Mouse (Mus musculus) midbrain, postnatal 0 days (tissue): Measurements from ENCODE around the gene Maz. TPM values are rescaled to one million over a fixed set of nuclear protein-coding genes. Genes with fewer than 3 reads are reported as not detected.

Source experiments
- ATAC-seq: fragments of 200-750 bp; cut with Nextera tagmentation; 2 replicates; pipeline ENCODE4 v1.8.0; 2017; ENCODE audit warnings: moderate number of reproducible peaks, mild to moderate bottlenecking, moderate TSS enrichment, moderate library complexity; ENCODE audit not compliant: low FRiP score
- DNase-seq: peaks from one replicate; pipeline ENCODE4 v3.0.0-alpha.2; 2015; ENCODE audit warnings: low spot score
- H3K27ac ChIP-seq: fragments of 300-500 bp; sonication (generic); 2 replicates; pipeline ENCODE4 v1.5.1; 2014; ENCODE audit warnings: low read depth, mild to moderate bottlenecking, low read length, mixed read lengths
- H3K27me3 ChIP-seq: fragments of 300-500 bp; sonication (generic); 2 replicates; pipeline ENCODE4 v1.6.1; 2014; ENCODE audit warnings: low read length, control low read depth, mixed read lengths; ENCODE audit not compliant: insufficient read depth
- H3K36me3 ChIP-seq: fragments of 300-500 bp; sonication (generic); 2 replicates; pipeline ENCODE4 v1.6.1; 2014; ENCODE audit warnings: low read length, control low read depth, mixed read lengths; ENCODE audit not compliant: insufficient read depth
- H3K4me1 ChIP-seq: fragments of 300-500 bp; sonication (generic); 2 replicates; pipeline ENCODE4 v1.6.1; 2014; ENCODE audit warnings: mild to moderate bottlenecking, control low read depth, antibody characterized with exemption, low read length, mixed read lengths; ENCODE audit not compliant: insufficient read depth
- H3K4me2 ChIP-seq: fragments of 300-500 bp; sonication (generic); 2 replicates; pipeline ENCODE4 v1.6.1; 2014; ENCODE audit warnings: low read depth, mild to moderate bottlenecking, low read length, mixed read lengths; ENCODE audit not compliant: poor library complexity, severe bottlenecking
- H3K4me3 ChIP-seq: fragments of 300-500 bp; sonication (generic); 2 replicates; pipeline ENCODE4 v1.5.1; 2014; ENCODE audit warnings: low read depth, mild to moderate bottlenecking, low read length, moderate library complexity
- H3K9ac ChIP-seq: fragments of 300-500 bp; sonication (generic); replicated peaks from 2 replicates; pipeline ENCODE4 v1.6.1; 2014; ENCODE audit warnings: mild to moderate bottlenecking, low read length, moderate library complexity, mixed read lengths; ENCODE audit not compliant: poor library complexity, severe bottlenecking
- H3K9me3 ChIP-seq: fragments of 300-500 bp; sonication (generic); 2 replicates; pipeline ENCODE4 v1.6.1; 2016; ENCODE audit warnings: low read length, control low read depth
- CTCF ChIP-seq: IDR thresholded peaks from 2 replicates; pipeline ENCODE4 v1.5.1; 2016; ENCODE audit warnings: antibody characterized with exemption, mild to moderate bottlenecking
- WGBS: fragments of 180-500 bp; shearing (Covaris S2); extraction: QIAGEN DNeasy Blood & Tissue Kit; methylation state at CpG from one replicate; pipeline ENCODE4 v1.1.7; 2014; 5-methylcytosine and 5-hydroxymethylcytosine counted together
- polyA plus RNA-seq: library from polyadenylated mRNA; unstranded; fragments of >200 nt; fragmentation: Nextera tagmentation; extraction: Ambion mirVana; gene quantifications from 2 replicates; pipeline ENCODE4 v1.2.1, GENCODE M21; 2015
- total RNA-seq: library from RNA; depleted of rRNA; stranded (reverse); fragments of >200 nt; gene quantifications from 2 replicates; pipeline ENCODE4 v1.2.3, GENCODE M21; 2014

The Maz gene
- total and polyA plus RNA-seq, 2 experiments from 2014 or later: 68.3 to 245 TPM

GRCm38 (mm10) chr7:127022528-127023271 is 4.1 kb downstream of the Maz start:
- H3K9ac ChIP-seq: peak overlapping the region; percentile 96
- H3K27ac ChIP-seq: peak overlapping the region; percentile 82; the same call in 1 of the 2 replicates
- peak overlapping the region; percentile 90 for H3K4me3 ChIP-seq

GRCm38 (mm10) chr7:127021563-127022527 is 5.0 kb downstream of the Maz start:
- peak overlapping the region; percentile 79; the same call in 1 of the 2 replicates for H3K9ac ChIP-seq
- H3K4me2 ChIP-seq: peak overlapping the region; percentile 71
- ATAC-seq: no peak
- H3K27ac ChIP-seq: peak overlapping the region; percentile 82
- peaks cover 42% of the 10 kb centered on the region for H3K4me1 ChIP-seq
- peak overlapping the region; percentile 63 for H3K4me3 ChIP-seq
- H3K36me3 ChIP-seq: peaks cover 15% of the 10 kb centered on the region
- WGBS: 37% methylated on average over 5 of the region's 5 CpGs
- peak; percentile 37 for DNase-seq
- no peaks in the 10 kb centered on the region for H3K9me3 ChIP-seq
- no peaks in the 10 kb centered on the region for H3K27me3 ChIP-seq
- no peak for TF ChIP-seq CTCF

More at GRCm38 (mm10) chr7:127022528-127023271, 4.1 kb downstream of the Maz start:
- Histone ChIP-seq H3K4me1 (peaks cover 42% of the 10 kb centered on the region), H3K27me3 (no peaks in the 10 kb centered on the region), H3K4me2 (peak overlapping the region; percentile 76), H3K9me3 (no peaks in the 10 kb centered on the region), H3K36me3 (peaks cover 15% of the 10 kb centered on the region)
- no peak for DNase-seq
- 81% methylated on average over 7 of the region's 7 CpGs for WGBS
- no peak for ATAC-seq
- TF ChIP-seq CTCF: no peak

GRCm38 (mm10) chr7:127020901-127021562 is 5.8 kb downstream of the Maz start, which contains the start of the genes Gm42742 and Prrt2:
TSS of gene Gm42742 (minus strand) at chr7:127021097.
TSS of gene Prrt2 (minus strand) at chr7:127021211.
- Histone ChIP-seq H3K4me3 (peak within 1 kb of the TSS; percentile 63), H3K9me3 (no peaks in the 10 kb centered on the region), H3K36me3 (peaks cover 15% of the 10 kb centered on the region), H3K4me1 (peaks cover 43% of the 10 kb centered on the region), H3K9ac (peak within 1 kb of the TSS; percentile 79), H3K27me3 (no peaks in the 10 kb centered on the region), H3K27ac (peak within 1 kb of the TSS; percentile 82), H3K4me2 (peak within 1 kb of the TSS; percentile 71)
- no peak for ATAC-seq
- WGBS: 1% methylated on average over 30 of the region's 37 CpGs
- TF ChIP-seq CTCF: no peak
- peak; percentile 81 for DNase-seq

GRCm38 (mm10) chr7:127020491-127020890 is 6.3 kb downstream of the Maz start:
- Histone ChIP-seq H3K27ac (peak overlapping the region; percentile 82), H3K4me1 (peaks cover 48% of the 10 kb centered on the region), H3K4me3 (peak overlapping the region; percentile 63), H3K9me3 (no peaks in the 10 kb centered on the region), H3K36me3 (peaks cover 16% of the 10 kb centered on the region), H3K9ac (peak overlapping the region; percentile 79), H3K4me2 (peak overlapping the region; percentile 71), H3K27me3 (no peaks in the 10 kb centered on the region)
- no peak for TF ChIP-seq CTCF
- WGBS: 12% methylated on average over 5 of the region's 5 CpGs
- ATAC-seq (no peak), DNase-seq (no peak)

- H3K4me2 ChIP-seq: peak overlapping the region; percentile 71
- no peak for TF ChIP-seq CTCF
- WGBS: 54% methylated on average over 3 of the region's 3 CpGs
- H3K27me3 ChIP-seq: no peaks in the 10 kb centered on the region
- ATAC-seq: no peak
- peak overlapping the region; percentile 63 for H3K4me3 ChIP-seq
- DNase-seq: no peak
- peak overlapping the region; percentile 79 for H3K9ac ChIP-seq
- H3K4me1 ChIP-seq: peaks cover 50% of the 10 kb centered on the region
- H3K9me3 ChIP-seq: no peaks in the 10 kb centered on the region
- H3K36me3 ChIP-seq: peaks cover 19% of the 10 kb centered on the region
- H3K27ac ChIP-seq: peak overlapping the region; percentile 82
Measured at GRCm38 (mm10) chr7:127020031-127020430, 6.8 kb downstream of the Maz start.
